Mouse (Mus musculus): ENCODE results near the gene Erbb2. TPM values are rescaled to one million over a fixed set of nuclear protein-coding genes. Genes with fewer than 3 reads are reported as not detected.

The Erbb2 gene
- total and polyA plus RNA-seq, 3 experiments = 6.6 to 8.4 (median 6.9) TPM

- peak in 1 of 2 experiments; percentile 39 for DNase-seq
- H3K4me3 ChIP-seq = no peak overlapping the region
- no peaks in the 10 kb centered on the region; the same call in 1 of the 2 replicates for H3K27me3 ChIP-seq (ENCODE audit: control insufficient read depth, insufficient read depth, low read length)
- intact Hi-C loops (cut with DNase I) = no loop called here
- H3K27ac ChIP-seq = no peak overlapping the region
- H3K9ac ChIP-seq (ENCODE audit: low read depth, low read length) = no peak overlapping the region
- H3K36me3 ChIP-seq (ENCODE audit: control insufficient read depth, insufficient read depth, low read length) = no peaks in the 10 kb centered on the region
- 51% methylated on average over 20 of the region's 20 CpGs for WGBS
- no peaks in the 10 kb centered on the region for H3K79me2 ChIP-seq (replicated peaks; ENCODE audit: control insufficient read depth, insufficient read depth, low read length)
- TF ChIP-seq EP300 (IDR thresholded peaks at IDR 0.05; ENCODE audit: insufficient read depth, low read depth, low read length) = no peak
- no peak for TF ChIP-seq CTCF (IDR thresholded peaks at IDR 0.05)
- no peak for TF ChIP-seq POLR2A (IDR thresholded peaks at IDR 0.05; ENCODE audit: insufficient read depth, low read depth, low read length)
- H3K4me1 ChIP-seq (ENCODE audit: control insufficient read depth, insufficient read depth, low read length) = no peaks in the 10 kb centered on the region
Observed at GRCm38 (mm10) chr11:98449921-98450771, 37.9 kb downstream of the Erbb2 start.

- Histone ChIP-seq H3K79me2 (replicated peaks; ENCODE audit: control insufficient read depth, insufficient read depth, low read length) (no peaks in the 10 kb centered on the region), H3K9ac (ENCODE audit: low read depth, low read length) (no peak overlapping the region), H3K27ac (no peak overlapping the region), H3K4me1 (ENCODE audit: control insufficient read depth, insufficient read depth, low read length) (peaks cover 1% of the 10 kb centered on the region; the same call in 1 of the 2 replicates), H3K36me3 (ENCODE audit: control insufficient read depth, insufficient read depth, low read length) (no peaks in the 10 kb centered on the region), H3K27me3 (ENCODE audit: control insufficient read depth, insufficient read depth, low read length) (no peaks in the 10 kb centered on the region), H3K4me3 (no peak overlapping the region)
- DNase-seq = no peak
- intact Hi-C loops (cut with DNase I) = loop anchor here (5.0 kb wide), 1 partner anchor 98 kb away; the partner anchor contains the start of gene Stard3
- WGBS = 78% methylated on average over 4 of the region's 4 CpGs
- TF ChIP-seq POLR2A (IDR thresholded peaks at IDR 0.05; ENCODE audit: insufficient read depth, low read depth, low read length) (no peak), CTCF (IDR thresholded peaks at IDR 0.05) (0 out of 2 replicates have a peak, but pooled peaks have one; percentile 11)
Observed at GRCm38 (mm10) chr11:98455484-98455883, 43.2 kb downstream of the Erbb2 start.

DNA sequence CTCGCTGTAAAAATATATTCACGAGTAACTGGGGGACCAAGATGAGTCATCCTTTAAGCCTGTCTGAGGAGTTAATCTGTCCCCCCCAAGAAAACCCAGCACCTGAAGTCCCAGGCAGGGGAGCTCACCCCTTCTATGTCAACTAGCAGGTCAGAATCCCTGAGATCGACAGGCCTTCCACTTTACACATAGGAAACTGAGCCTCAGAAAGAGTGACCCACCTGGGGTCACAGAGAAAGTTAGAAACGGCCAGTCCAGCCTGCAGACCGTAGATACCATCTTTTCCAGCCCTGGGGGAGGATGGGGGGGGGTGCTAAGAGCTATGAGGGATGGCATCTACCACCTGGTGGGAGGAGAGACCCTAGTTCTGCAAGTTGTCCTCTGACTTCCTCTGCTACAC is 44.3 kb downstream of the Erbb2 start:
- H3K27ac ChIP-seq = no peak overlapping the region
- intact Hi-C loops (cut with DNase I) = loop anchor here (2.0 to 5.0 kb wide), 3 partner anchors 99 to 192 kb away; partner anchors contain the start of gene Stard3
- no peak for DNase-seq
- no peaks in the 10 kb centered on the region for H3K36me3 ChIP-seq (ENCODE audit: control insufficient read depth, insufficient read depth, low read length)
- TF ChIP-seq CTCF (IDR thresholded peaks at IDR 0.05) (no peak), EP300 (IDR thresholded peaks at IDR 0.05; ENCODE audit: insufficient read depth, low read depth, low read length) (no peak), POLR2A (IDR thresholded peaks at IDR 0.05; ENCODE audit: insufficient read depth, low read depth, low read length) (no peak)
- no peaks in the 10 kb centered on the region for H3K79me2 ChIP-seq (replicated peaks; ENCODE audit: control insufficient read depth, insufficient read depth, low read length)
- H3K9ac ChIP-seq (ENCODE audit: low read depth, low read length) = no peak overlapping the region
- no peaks in the 10 kb centered on the region for H3K27me3 ChIP-seq (ENCODE audit: control insufficient read depth, insufficient read depth, low read length)
- H3K4me1 ChIP-seq (ENCODE audit: control insufficient read depth, insufficient read depth, low read length) = peaks cover 1% of the 10 kb centered on the region; the same call in 1 of the 2 replicates
- no peak overlapping the region for H3K4me3 ChIP-seq
- 64% methylated on average over 5 of the region's 5 CpGs for WGBS

GRCm38 (mm10) chr11:98456945-98457344 is 44.7 kb downstream of the Erbb2 start:
- H3K9ac ChIP-seq (ENCODE audit: low read depth, low read length) = peak overlapping the region; percentile 7; the same call in 1 of the 2 replicates

DNA sequence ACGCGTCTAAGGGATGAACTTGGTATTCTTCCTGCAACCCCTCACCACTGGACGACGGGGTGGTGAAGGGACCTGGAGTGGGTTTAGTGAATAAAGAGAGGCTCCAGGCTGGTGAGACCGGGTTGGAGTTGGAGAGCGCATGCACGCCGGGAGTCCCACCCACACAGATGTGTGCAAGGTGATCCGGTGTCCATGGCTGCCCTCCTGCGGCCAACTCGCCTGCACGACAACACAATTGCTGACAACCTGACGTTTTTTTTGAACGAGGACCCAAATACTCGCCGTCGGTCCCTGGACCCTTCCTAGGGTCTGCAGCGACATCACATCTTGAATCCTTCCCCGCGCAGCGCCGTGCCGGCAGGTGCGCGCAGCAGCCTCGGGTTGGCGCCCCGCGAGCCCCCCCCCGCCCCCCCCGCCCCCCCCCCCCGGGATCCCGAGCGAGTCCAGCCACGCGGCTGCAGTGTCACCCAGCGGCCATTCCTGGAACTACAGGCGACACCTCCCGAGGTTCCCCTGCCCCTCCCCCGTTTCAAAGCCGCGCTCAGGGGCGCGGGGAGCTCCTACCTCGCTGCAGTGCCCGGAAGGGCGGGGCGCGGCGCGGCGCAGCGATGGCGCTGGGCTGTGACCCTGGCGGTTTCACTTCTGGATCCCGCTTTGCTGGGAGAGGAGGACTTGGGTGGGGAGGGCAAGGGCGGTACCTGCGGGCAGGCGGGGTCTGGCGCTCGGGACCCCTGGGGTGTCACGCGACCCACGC is 45.3 kb downstream of the Erbb2 start:
- H3K27ac ChIP-seq = no peak overlapping the region
- peak overlapping the region; percentile 52 for H3K4me3 ChIP-seq
- intact Hi-C loops (cut with DNase I) = loop anchor here (2.0 to 5.0 kb wide), 3 partner anchors 100 to 193 kb away; partner anchors contain the start of gene Stard3
- H3K4me1 ChIP-seq (ENCODE audit: control insufficient read depth, insufficient read depth, low read length) = peaks cover 1% of the 10 kb centered on the region; the same call in 1 of the 2 replicates
- H3K79me2 ChIP-seq (replicated peaks; ENCODE audit: control insufficient read depth, insufficient read depth, low read length) = no peaks in the 10 kb centered on the region
- under 1% methylated on average over 52 of the region's 64 CpGs for WGBS
- peak; percentile 89 to 90 for DNase-seq
- H3K9ac ChIP-seq (ENCODE audit: low read depth, low read length) = peak overlapping the region; percentile 53
- no peak for TF ChIP-seq POLR2A (IDR thresholded peaks at IDR 0.05; ENCODE audit: insufficient read depth, low read depth, low read length)
- TF ChIP-seq EP300 (IDR thresholded peaks at IDR 0.05; ENCODE audit: insufficient read depth, low read depth, low read length) = no peak
- TF ChIP-seq CTCF (IDR thresholded peaks at IDR 0.05) = peak; percentile 83
- no peaks in the 10 kb centered on the region for H3K36me3 ChIP-seq (ENCODE audit: control insufficient read depth, insufficient read depth, low read length)
- H3K27me3 ChIP-seq (ENCODE audit: control insufficient read depth, insufficient read depth, low read length) = no peaks in the 10 kb centered on the region

More at GRCm38 (mm10) chr11:98456945-98457344, 44.7 kb downstream of the Erbb2 start:
- WGBS = 18% methylated on average over 9 of the region's 9 CpGs
- intact Hi-C loops (cut with DNase I) = loop anchor here (2.0 to 5.0 kb wide), 3 partner anchors 100 to 192 kb away; partner anchors contain the start of gene Stard3
- Histone ChIP-seq H3K27me3 (ENCODE audit: control insufficient read depth, insufficient read depth, low read length) (no peaks in the 10 kb centered on the region), H3K27ac (no peak overlapping the region), H3K4me1 (ENCODE audit: control insufficient read depth, insufficient read depth, low read length) (peaks cover 1% of the 10 kb centered on the region; the same call in 1 of the 2 replicates), H3K79me2 (replicated peaks; ENCODE audit: control insufficient read depth, insufficient read depth, low read length) (no peaks in the 10 kb centered on the region), H3K4me3 (peak overlapping the region; percentile 52), H3K36me3 (ENCODE audit: control insufficient read depth, insufficient read depth, low read length) (no peaks in the 10 kb centered on the region)
- DNase-seq = no peak
- TF ChIP-seq CTCF (IDR thresholded peaks at IDR 0.05) = no peak
- no peak for TF ChIP-seq POLR2A (IDR thresholded peaks at IDR 0.05; ENCODE audit: insufficient read depth, low read depth, low read length)
- no peak for TF ChIP-seq EP300 (IDR thresholded peaks at IDR 0.05; ENCODE audit: insufficient read depth, low read depth, low read length)
